Mouse (Mus musculus) retina, embryonic 14.5 days (tissue): ENCODE measurements at regions not wholly inside any gene's neighbourhood (a gene's known extent, or its start where the extent isn't known, plus 50 kb on each side); places are given as distances from the start of the nearest gene placed in this dataset.
"Not testable (repeated sequence)": the region's sequence is repeated elsewhere in the genome, so short reads cannot be mapped to it uniquely, and the experiment has no call there.

ENCODE experiments used
- DNase-seq: peaks from one replicate; pipeline ENCODE4 v3.0.0-alpha.2; 2015; ENCODE audit warnings: low spot score

GRCm38 (mm10) chr1:189156906-189157305 lies 149.3 kb upstream of the Kctd3 start:
- DNase-seq, result no peak

GRCm38 (mm10) chr1:189154376-189154775 lies 146.7 kb upstream of the Kctd3 start:
- DNase-seq, result no peak

GRCm38 (mm10) chr1:189153150-189153549 lies 145.5 kb upstream of the Kctd3 start:
- DNase-seq, result no peak

- peak; percentile 35 for DNase-seq
Observed at GRCm38 (mm10) chr1:189142982-189143451, 135.4 kb upstream of the Kctd3 start.

- peak; percentile 16 for DNase-seq
Observed at GRCm38 (mm10) chr1:189142551-189142950, 134.9 kb upstream of the Kctd3 start.

- no peak for DNase-seq
Observed at GRCm38 (mm10) chr1:189141694-189142093, 134.1 kb upstream of the Kctd3 start.

- DNase-seq, result no peak
Observed at GRCm38 (mm10) chr1:189136731-189137385, 129.2 kb upstream of the Kctd3 start.

- no peak for DNase-seq
Observed at GRCm38 (mm10) chr1:189135826-189136225, 128.2 kb upstream of the Kctd3 start.

- DNase-seq, result no peak
Observed at GRCm38 (mm10) chr1:189128706-189129105, 121.1 kb upstream of the Kctd3 start.

GRCm38 (mm10) chr1:189128246-189128645 lies 120.6 kb upstream of the Kctd3 start:
- not testable (repeated sequence) for DNase-seq

- no peak for DNase-seq
Observed at GRCm38 (mm10) chr1:189127367-189127766, 119.7 kb upstream of the Kctd3 start.

- no peak for DNase-seq
Observed at GRCm38 (mm10) chr1:189119941-189120735, 112.5 kb upstream of the Kctd3 start.

- not testable (repeated sequence) for DNase-seq
Observed at GRCm38 (mm10) chr1:189119005-189119404, 111.4 kb upstream of the Kctd3 start.

- no peak for DNase-seq
Observed at GRCm38 (mm10) chr1:189118582-189118981, 110.9 kb upstream of the Kctd3 start.

- DNase-seq, result no peak
Observed at GRCm38 (mm10) chr1:189115914-189116313, 108.3 kb upstream of the Kctd3 start.

GRCm38 (mm10) chr1:189115279-189115678 lies 107.6 kb upstream of the Kctd3 start:
- DNase-seq, result no peak

- DNase-seq, result no peak
Observed at GRCm38 (mm10) chr1:189108260-189109035, 100.8 kb upstream of the Kctd3 start.

- DNase-seq, result no peak
Observed at GRCm38 (mm10) chr1:189107841-189108240, 100.2 kb upstream of the Kctd3 start.

- DNase-seq, result no peak
Observed at GRCm38 (mm10) chr1:189107156-189107555, 99.5 kb upstream of the Kctd3 start.

GRCm38 (mm10) chr1:189105276-189105675 lies 97.6 kb upstream of the Kctd3 start:
- DNase-seq, result no peak

- DNase-seq, result no peak
Observed at GRCm38 (mm10) chr1:189102781-189103180, 95.1 kb upstream of the Kctd3 start.

- no peak for DNase-seq
Observed at GRCm38 (mm10) chr1:189099121-189099520, 91.5 kb upstream of the Kctd3 start.

GRCm38 (mm10) chr1:189092819-189093218 lies 85.2 kb upstream of the Kctd3 start:
- no peak for DNase-seq
